Mouse (Mus musculus) testis, adult 2 months (tissue): ENCODE data around the gene Asic2. TPM values are rescaled to one million over a fixed set of nuclear protein-coding genes. Genes with fewer than 3 reads are reported as not detected.

ENCODE experiments used
- H3K27ac ChIP-seq: fragments of 200-500 bp; 2 replicates; pipeline ENCODE4 v1.5.1; 2012; ENCODE audit warnings: low read depth, low read length; ENCODE audit not compliant: control insufficient read depth, insufficient read depth
- H3K27me3 ChIP-seq: fragments of 200-500 bp; 2 replicates; pipeline ENCODE4 v1.6.1; 2012; ENCODE audit warnings: mild to moderate bottlenecking, low read length, moderate library complexity; ENCODE audit not compliant: control insufficient read depth, insufficient read depth
- H3K36me3 ChIP-seq: fragments of 200-500 bp; 2 replicates; pipeline ENCODE4 v1.6.1; 2012; ENCODE audit warnings: mild to moderate bottlenecking, low read length; ENCODE audit not compliant: control insufficient read depth, insufficient read depth
- H3K4me1 ChIP-seq: fragments of 200-500 bp; 2 replicates; pipeline ENCODE4 v1.6.1; 2012; ENCODE audit warnings: low read length; ENCODE audit not compliant: control insufficient read depth, insufficient read depth
- H3K4me3 ChIP-seq: fragments of 200-500 bp; 2 replicates; pipeline ENCODE4 v1.5.1; 2012; ENCODE audit warnings: low read depth, mild to moderate bottlenecking, low read length, moderate library complexity, mixed read lengths; ENCODE audit not compliant: control insufficient read depth
- CTCF ChIP-seq: fragments of 200-500 bp; IDR thresholded peaks from 2 replicates; pipeline ENCODE4 v1.5.1; 2012; ENCODE audit warnings: low read depth, mild to moderate bottlenecking, inconsistent platforms, low read length, moderate library complexity; ENCODE audit not compliant: control insufficient read depth, insufficient read depth, insufficient replicate concordance
- POLR2A ChIP-seq: fragments of 200-500 bp; IDR thresholded peaks from 2 replicates; pipeline ENCODE4 v1.6.1; 2012; ENCODE audit warnings: low read depth, mild to moderate bottlenecking, inconsistent platforms, low read length, moderate library complexity; ENCODE audit not compliant: control insufficient read depth
- polyA plus RNA-seq: library from polyadenylated mRNA; depleted of rRNA; stranded (reverse); fragments of >200 nt; gene quantifications from 2 replicates; pipeline ENCODE4 v1.2.3, GENCODE M21; 2012

Asic2 gene
- polyA plus RNA-seq, 1 experiment = 0.41 TPM

DNA sequence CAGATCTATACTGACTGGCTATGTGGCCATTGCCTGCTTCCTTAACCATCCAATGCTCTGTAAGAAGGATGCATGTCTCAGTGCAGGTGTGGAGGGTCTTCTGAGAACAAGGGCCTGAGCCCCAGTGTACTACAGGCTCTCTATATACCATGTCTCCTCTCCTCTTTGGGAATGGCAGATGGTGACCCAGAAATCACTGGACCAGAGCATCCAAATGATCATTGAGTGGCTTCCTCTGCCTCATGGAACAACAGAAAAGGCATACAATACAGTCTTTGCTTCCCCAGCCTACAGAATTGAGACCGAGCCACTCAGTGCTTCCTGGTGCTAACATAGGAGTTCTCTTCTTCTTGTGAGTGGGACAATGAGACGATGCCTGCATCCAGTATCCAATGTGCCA, 200.0 kb downstream of the Asic2 start:
- no peaks in the 10 kb centered on the region for H3K4me1 ChIP-seq
- H3K36me3 ChIP-seq = no peaks in the 10 kb centered on the region
- H3K27me3 ChIP-seq = no peaks in the 10 kb centered on the region
- no peak for TF ChIP-seq POLR2A
- TF ChIP-seq CTCF = no peak
- no peak overlapping the region for H3K27ac ChIP-seq
- H3K4me3 ChIP-seq = no peak overlapping the region

DNA sequence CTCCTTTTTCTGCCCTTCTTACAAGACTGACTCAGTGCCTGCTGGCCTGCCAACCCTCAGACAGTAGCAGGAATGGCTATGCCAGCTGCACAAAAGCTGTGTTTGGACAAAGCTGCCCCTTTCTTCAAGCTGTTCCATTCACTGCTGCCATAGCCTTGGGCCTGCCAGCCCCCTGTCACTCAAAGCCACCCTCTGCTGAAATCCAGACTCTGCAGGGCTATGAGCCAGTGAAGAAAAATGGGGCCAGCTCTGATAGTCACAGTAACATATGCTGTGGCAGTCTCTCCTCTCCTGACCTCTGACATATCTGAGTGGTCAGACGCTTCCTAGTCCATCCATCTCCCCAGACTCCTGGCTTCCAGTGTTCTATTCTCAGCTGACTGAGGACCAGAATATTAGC, 200.5 kb downstream of the Asic2 start:
- H3K4me1 ChIP-seq = no peaks in the 10 kb centered on the region
- H3K27ac ChIP-seq = no peak overlapping the region
- no peaks in the 10 kb centered on the region for H3K36me3 ChIP-seq
- no peaks in the 10 kb centered on the region for H3K27me3 ChIP-seq
- TF ChIP-seq CTCF (no peak), POLR2A (no peak)
- no peak overlapping the region for H3K4me3 ChIP-seq

DNA sequence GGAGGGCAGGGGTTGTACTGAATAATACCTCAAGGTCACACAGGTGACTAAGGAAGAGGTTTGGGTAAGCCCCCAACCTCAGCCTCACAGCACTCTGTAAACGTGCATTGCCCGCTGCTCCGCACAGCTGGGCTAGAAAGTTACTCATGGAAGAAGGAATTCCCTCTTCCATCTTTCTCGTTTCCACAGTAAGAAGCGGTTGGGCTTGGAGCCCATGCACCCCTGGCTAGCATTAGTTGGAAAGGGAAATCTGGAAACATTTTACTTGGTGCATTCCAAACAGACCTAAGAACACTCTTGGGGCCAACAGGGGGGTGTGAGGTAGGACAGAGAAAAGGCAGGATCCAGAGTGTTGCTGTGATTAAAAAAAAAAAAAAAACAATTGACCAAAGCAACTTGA, 203.0 kb downstream of the Asic2 start:
- TF ChIP-seq CTCF = no peak
- no peak for TF ChIP-seq POLR2A
- no peaks in the 10 kb centered on the region for H3K36me3 ChIP-seq
- no peaks in the 10 kb centered on the region for H3K27me3 ChIP-seq
- H3K4me3 ChIP-seq = no peak overlapping the region
- no peaks in the 10 kb centered on the region for H3K4me1 ChIP-seq
- no peak overlapping the region for H3K27ac ChIP-seq

DNA sequence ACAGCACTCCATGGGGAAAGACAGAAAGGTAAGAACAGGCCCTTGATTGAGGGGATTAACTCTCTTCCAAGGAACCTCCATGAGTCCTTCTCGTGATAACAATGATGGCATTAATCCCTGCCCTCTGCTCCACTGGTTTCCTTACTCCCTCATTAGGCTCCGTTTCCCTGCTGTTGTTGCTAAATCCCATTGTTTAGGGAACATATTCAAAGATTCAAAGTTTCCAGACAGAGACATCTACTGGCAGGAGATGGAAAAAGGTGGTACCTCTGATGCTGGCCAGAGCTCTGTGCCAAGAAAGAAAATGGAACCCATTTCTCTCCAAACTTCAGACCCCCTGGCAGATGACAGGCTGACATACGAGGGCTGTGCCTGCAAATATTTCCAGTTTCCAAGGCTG, 203.5 kb downstream of the Asic2 start:
- no peak for TF ChIP-seq CTCF
- no peak for TF ChIP-seq POLR2A
- Histone ChIP-seq H3K27me3 (no peaks in the 10 kb centered on the region), H3K27ac (no peak overlapping the region), H3K4me1 (no peaks in the 10 kb centered on the region), H3K4me3 (no peak overlapping the region), H3K36me3 (no peaks in the 10 kb centered on the region)

DNA sequence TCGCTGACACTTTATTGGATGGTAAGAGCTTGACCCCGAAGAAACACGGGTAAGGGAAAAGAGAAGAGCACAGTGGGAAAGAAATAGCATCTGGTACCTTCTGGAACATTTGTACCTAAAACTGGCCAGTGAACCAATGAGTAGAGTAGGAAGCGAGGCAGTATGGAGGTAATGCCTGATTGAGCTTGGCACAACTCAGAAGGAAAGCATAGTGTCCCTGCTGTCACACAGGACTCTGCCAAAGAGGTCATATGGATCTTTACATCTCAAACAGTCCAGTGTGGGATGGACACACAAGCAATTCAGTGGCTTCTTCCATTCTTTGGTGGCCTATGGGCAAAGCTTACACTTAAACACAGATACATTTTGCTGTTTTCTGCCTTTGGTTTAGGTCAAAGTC, 211.0 kb downstream of the Asic2 start:
- Histone ChIP-seq H3K27ac (no peak overlapping the region), H3K36me3 (no peaks in the 10 kb centered on the region), H3K27me3 (no peaks in the 10 kb centered on the region), H3K4me3 (no peak overlapping the region), H3K4me1 (no peaks in the 10 kb centered on the region)
- no peak for TF ChIP-seq CTCF

DNA sequence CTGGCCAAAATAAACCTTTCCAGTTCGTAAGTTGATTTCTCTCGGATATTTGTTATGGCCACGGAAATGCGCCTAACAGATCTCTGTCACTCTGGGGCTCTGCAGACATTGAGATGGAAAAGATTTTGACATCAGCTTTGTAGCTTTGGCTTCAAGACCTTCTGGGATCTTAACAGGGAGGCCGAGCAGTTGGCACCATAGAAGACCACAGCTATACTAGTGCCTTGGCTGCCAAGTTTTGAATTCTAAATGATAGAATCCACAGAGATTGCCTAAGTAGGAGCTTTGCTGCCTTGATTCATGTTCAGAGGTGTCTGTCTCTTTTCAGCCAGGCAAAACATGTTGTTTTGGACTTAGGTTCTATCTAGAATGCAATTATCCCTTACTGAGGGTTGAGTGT, 217.4 kb downstream of the Asic2 start:
- no peaks in the 10 kb centered on the region for H3K27me3 ChIP-seq
- H3K27ac ChIP-seq = no peak overlapping the region
- H3K4me1 ChIP-seq = no peaks in the 10 kb centered on the region
- H3K4me3 ChIP-seq = no peak overlapping the region
- no peaks in the 10 kb centered on the region for H3K36me3 ChIP-seq
- TF ChIP-seq POLR2A (no peak), CTCF (no peak)

DNA sequence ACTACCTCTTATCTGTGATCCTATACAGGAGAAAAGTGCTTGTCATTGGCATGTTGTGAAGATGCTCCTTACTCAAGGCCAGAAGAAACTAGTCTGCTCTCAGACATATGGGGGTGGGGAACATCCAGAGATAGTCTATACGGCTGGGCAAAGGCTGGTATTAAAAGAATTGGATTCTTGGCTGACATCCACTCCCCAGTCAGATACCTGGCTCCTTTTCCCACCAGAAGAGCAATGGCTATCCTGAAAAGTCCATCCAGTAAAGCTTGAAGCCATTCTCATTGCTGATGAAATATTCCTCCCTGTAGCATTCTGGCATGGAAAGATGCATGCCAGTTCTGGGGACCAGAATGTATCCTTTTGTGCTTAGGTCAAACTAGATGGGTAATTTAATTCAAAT, 218.2 kb downstream of the Asic2 start:
- no peaks in the 10 kb centered on the region for H3K36me3 ChIP-seq
- no peaks in the 10 kb centered on the region for H3K4me1 ChIP-seq
- no peak overlapping the region for H3K4me3 ChIP-seq
- H3K27ac ChIP-seq = no peak overlapping the region
- no peaks in the 10 kb centered on the region for H3K27me3 ChIP-seq
- no peak for TF ChIP-seq POLR2A
- no peak for TF ChIP-seq CTCF

DNA sequence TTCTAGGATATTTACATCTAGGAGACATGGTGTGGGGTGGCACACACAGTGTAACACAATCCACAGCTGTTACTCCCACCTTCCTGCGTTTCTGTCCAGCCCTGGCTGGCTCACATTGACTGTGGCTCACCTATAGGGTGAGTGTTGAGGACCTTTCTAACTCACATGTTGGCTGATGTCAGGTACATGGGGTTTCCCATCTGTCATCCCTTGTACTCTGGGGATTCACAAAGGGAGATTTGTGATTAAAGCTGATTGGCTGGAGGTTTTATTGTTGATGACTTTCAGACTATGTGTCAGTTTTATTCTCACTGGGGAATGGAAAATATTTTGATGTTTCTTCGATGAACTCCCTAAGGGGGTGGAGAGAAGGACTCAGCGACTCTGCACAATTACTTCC, 229.3 kb downstream of the Asic2 start:
- peak overlapping the region; percentile 28; the same call in 1 of the 2 replicates for H3K4me3 ChIP-seq
- no peak for TF ChIP-seq CTCF
- TF ChIP-seq POLR2A = no peak
- H3K27me3 ChIP-seq = no peaks in the 10 kb centered on the region
- no peaks in the 10 kb centered on the region for H3K4me1 ChIP-seq
- no peak overlapping the region for H3K27ac ChIP-seq
- H3K36me3 ChIP-seq = no peaks in the 10 kb centered on the region
